Mouse (Mus musculus) embryonic facial prominence, embryonic 13.5 days (tissue): ENCODE measurements at regions not wholly inside any gene's neighbourhood (a gene's known extent, or its start where the extent isn't known, plus 50 kb on each side); places are given as distances from the start of the nearest gene placed in this dataset.

ENCODE experiments used
- ATAC-seq: fragments of 200-750 bp; cut with Nextera tagmentation; 2 replicates; pipeline ENCODE4 v1.8.0; 2017; ENCODE audit warnings: low read depth; ENCODE audit not compliant: insufficient number of reproducible peaks, insufficient read depth, low FRiP score, low TSS enrichment
- H3K27ac ChIP-seq: fragments of 300-500 bp; sonication (generic); 2 replicates; pipeline ENCODE4 v1.5.1; 2015; ENCODE audit warnings: moderate library complexity, mild to moderate bottlenecking, inconsistent platforms
- H3K27me3 ChIP-seq: fragments of 300-500 bp; sonication (generic); 2 replicates; pipeline ENCODE4 v1.6.1; 2015; ENCODE audit warnings: mild to moderate bottlenecking, inconsistent platforms
- H3K36me3 ChIP-seq: fragments of 300-500 bp; sonication (generic); 2 replicates; pipeline ENCODE4 v1.6.1; 2015; ENCODE audit warnings: mild to moderate bottlenecking, inconsistent platforms
- H3K4me1 ChIP-seq: fragments of 300-500 bp; sonication (generic); 2 replicates; pipeline ENCODE4 v1.6.1; 2015; ENCODE audit warnings: inconsistent platforms
- H3K4me2 ChIP-seq: fragments of 300-500 bp; sonication (generic); 2 replicates; pipeline ENCODE4 v1.6.1; 2015; ENCODE audit warnings: moderate library complexity, mild to moderate bottlenecking, inconsistent platforms
- H3K4me3 ChIP-seq: fragments of 300-500 bp; sonication (generic); 2 replicates; pipeline ENCODE4 v1.5.1; 2015; ENCODE audit warnings: mild to moderate bottlenecking, inconsistent platforms
- H3K9ac ChIP-seq: fragments of 300-500 bp; sonication (generic); 2 replicates; pipeline ENCODE4 v1.6.1; 2015; ENCODE audit warnings: mild to moderate bottlenecking, inconsistent platforms
- H3K9me3 ChIP-seq: fragments of 300-500 bp; sonication (generic); 2 replicates; pipeline ENCODE4 v1.6.1; 2016; ENCODE audit warnings: inconsistent platforms
- WGBS: fragments of 180-500 bp; shearing (Covaris S2); methylation state at CpG from one replicate; pipeline ENCODE4 v1.1.7; 2015; ENCODE audit warnings: mixed read lengths; 5-methylcytosine and 5-hydroxymethylcytosine counted together

DNA sequence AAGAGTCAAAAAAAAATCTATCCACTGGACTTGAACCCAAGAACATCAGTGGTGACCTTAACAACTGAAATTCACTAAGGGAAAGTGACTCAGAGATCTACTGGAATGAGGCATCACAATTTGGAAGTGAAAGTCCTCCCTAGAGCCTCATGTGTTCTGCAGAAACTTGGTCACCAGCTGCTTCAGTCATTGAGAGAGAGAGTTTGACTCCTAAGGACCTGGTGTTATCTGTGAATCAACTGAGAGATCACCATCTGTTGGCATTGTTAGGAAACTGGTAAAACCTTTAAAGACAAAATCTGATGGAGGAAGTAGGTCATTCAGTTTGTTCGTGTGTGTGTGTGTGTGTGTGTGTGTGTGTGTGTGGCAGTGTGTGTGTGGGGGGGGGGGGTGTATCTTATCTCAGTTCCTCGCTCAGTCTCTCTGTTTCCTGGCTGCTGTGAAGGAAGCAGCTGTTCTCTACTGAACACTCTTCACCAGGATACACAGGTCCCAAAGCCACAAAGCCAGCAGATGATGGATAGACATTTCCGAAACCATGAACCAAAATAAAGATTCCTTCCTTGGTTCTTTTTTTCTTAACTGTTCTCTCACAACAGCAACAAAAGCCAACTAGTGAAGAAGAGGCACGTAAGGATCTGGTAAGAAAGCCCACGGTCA lies 284.6 kb downstream of the Fam49a start:
- H3K36me3 ChIP-seq = no peaks in the 10 kb centered on the region
- WGBS = 91% methylated on average over 5 of the region's 5 CpGs
- ATAC-seq = no peak

GRCm38 (mm10) chr12:12541076-12542070 lies 279.4 kb downstream of the Fam49a start:
- no peaks in the 10 kb centered on the region for H3K4me1 ChIP-seq
- no peak overlapping the region for H3K9ac ChIP-seq
- H3K4me3 ChIP-seq = no peak overlapping the region
- ATAC-seq = no peak
- H3K36me3 ChIP-seq = no peaks in the 10 kb centered on the region
- WGBS = 56% methylated on average over 13 of the region's 13 CpGs
- H3K27ac ChIP-seq = no peak overlapping the region
- no peaks in the 10 kb centered on the region for H3K9me3 ChIP-seq
- H3K27me3 ChIP-seq = no peaks in the 10 kb centered on the region
- H3K4me2 ChIP-seq = no peak overlapping the region

More for the DNA sequence above, 284.6 kb downstream of the Fam49a start:
- H3K4me1 ChIP-seq = no peaks in the 10 kb centered on the region
- H3K27ac ChIP-seq = no peak overlapping the region
- no peak overlapping the region for H3K4me3 ChIP-seq
- no peak overlapping the region for H3K4me2 ChIP-seq
- H3K9me3 ChIP-seq = no peaks in the 10 kb centered on the region
- H3K9ac ChIP-seq = no peak overlapping the region
- no peaks in the 10 kb centered on the region for H3K27me3 ChIP-seq

DNA sequence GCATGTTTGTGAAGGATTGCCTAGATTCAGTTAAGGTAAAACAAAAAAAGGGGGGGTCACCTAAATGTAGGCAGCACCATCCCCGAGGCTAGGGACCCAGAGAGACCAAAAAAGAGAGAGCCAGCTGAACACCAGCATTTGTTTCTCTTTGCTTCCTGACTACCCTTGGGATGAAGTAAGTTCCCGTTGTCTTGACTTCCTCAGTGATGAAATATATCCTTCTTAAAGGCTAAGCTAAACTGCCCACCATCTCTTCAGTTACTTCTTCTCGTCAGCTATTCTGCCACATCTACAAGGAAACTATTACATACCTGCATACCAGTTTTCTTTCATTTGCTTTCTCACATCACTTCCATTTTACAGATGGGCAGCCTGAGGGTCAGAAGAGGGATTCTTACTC lies 277.4 kb downstream of the Fam49a start:
- no peaks in the 10 kb centered on the region for H3K9me3 ChIP-seq
- no peaks in the 10 kb centered on the region for H3K36me3 ChIP-seq
- H3K27me3 ChIP-seq = no peaks in the 10 kb centered on the region
- no peaks in the 10 kb centered on the region for H3K4me1 ChIP-seq
- H3K4me3 ChIP-seq = no peak overlapping the region
- ATAC-seq = no peak
- 85% methylated on average over 3 of the region's 3 CpGs for WGBS
- H3K9ac ChIP-seq = no peak overlapping the region
- no peak overlapping the region for H3K27ac ChIP-seq
- H3K4me2 ChIP-seq = no peak overlapping the region

GRCm38 (mm10) chr12:12534779-12535178 lies 272.8 kb downstream of the Fam49a start:
- ATAC-seq = no peak
- Histone ChIP-seq H3K9ac (no peak overlapping the region), H3K4me3 (no peak overlapping the region), H3K4me1 (no peaks in the 10 kb centered on the region), H3K9me3 (no peaks in the 10 kb centered on the region), H3K4me2 (no peak overlapping the region), H3K27ac (no peak overlapping the region), H3K27me3 (no peaks in the 10 kb centered on the region), H3K36me3 (no peaks in the 10 kb centered on the region)
- 32% methylated on average over 2 of the region's 2 CpGs for WGBS

GRCm38 (mm10) chr12:12530796-12531195 lies 268.9 kb downstream of the Fam49a start:
- Histone ChIP-seq H3K36me3 (no peaks in the 10 kb centered on the region), H3K27ac (no peak overlapping the region), H3K27me3 (no peaks in the 10 kb centered on the region), H3K4me1 (0 out of 2 replicates have a peak, but pooled peaks cover 6% of the 10 kb centered on the region), H3K9me3 (no peaks in the 10 kb centered on the region), H3K4me2 (no peak overlapping the region), H3K4me3 (no peak overlapping the region), H3K9ac (no peak overlapping the region)
- no peak for ATAC-seq
- WGBS = 59% methylated on average over 6 of the region's 6 CpGs

DNA sequence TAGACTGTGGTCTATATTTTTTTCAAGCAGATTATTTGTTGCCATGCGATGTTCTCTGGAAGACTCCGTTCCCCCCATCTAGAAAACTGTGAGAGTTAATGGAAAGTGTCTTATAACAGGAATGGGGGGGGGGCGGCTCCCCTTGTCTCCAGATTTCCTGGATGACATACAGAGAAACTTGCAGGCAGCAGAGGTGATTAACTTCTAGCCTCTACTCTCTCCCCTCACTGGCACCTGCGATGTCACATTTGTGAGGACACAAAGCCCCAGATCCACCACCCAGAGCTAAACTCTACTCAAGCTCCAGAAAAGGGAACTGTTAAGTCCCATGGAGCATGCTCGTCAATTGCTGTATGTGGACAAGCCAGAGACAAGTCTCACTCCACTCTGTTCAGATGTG lies 267.6 kb downstream of the Fam49a start:
- no peak for ATAC-seq
- H3K4me1 ChIP-seq = 0 out of 2 replicates have a peak, but pooled peaks cover 6% of the 10 kb centered on the region
- no peaks in the 10 kb centered on the region for H3K36me3 ChIP-seq
- H3K27ac ChIP-seq = no peak overlapping the region
- H3K27me3 ChIP-seq = no peaks in the 10 kb centered on the region
- H3K9me3 ChIP-seq = no peaks in the 10 kb centered on the region
- 89% methylated on average over 5 of the region's 5 CpGs for WGBS
- no peak overlapping the region for H3K4me2 ChIP-seq
- H3K9ac ChIP-seq = no peak overlapping the region
- no peak overlapping the region for H3K4me3 ChIP-seq

GRCm38 (mm10) chr12:12528478-12528981 lies 266.6 kb downstream of the Fam49a start:
- no peak overlapping the region for H3K27ac ChIP-seq
- no peaks in the 10 kb centered on the region for H3K36me3 ChIP-seq
- H3K4me3 ChIP-seq = no peak overlapping the region
- H3K9ac ChIP-seq = no peak overlapping the region
- no peaks in the 10 kb centered on the region for H3K9me3 ChIP-seq
- WGBS = 42% methylated on average over 3 of the region's 3 CpGs
- H3K4me1 ChIP-seq = 0 out of 2 replicates have a peak, but pooled peaks cover 6% of the 10 kb centered on the region
- no peak for ATAC-seq
- no peaks in the 10 kb centered on the region for H3K27me3 ChIP-seq
- no peak overlapping the region for H3K4me2 ChIP-seq

- Histone ChIP-seq H3K36me3 (no peaks in the 10 kb centered on the region), H3K4me2 (no peak overlapping the region), H3K9me3 (no peaks in the 10 kb centered on the region), H3K27ac (no peak overlapping the region), H3K4me1 (0 out of 2 replicates have a peak, but pooled peaks cover 6% of the 10 kb centered on the region), H3K27me3 (no peaks in the 10 kb centered on the region), H3K4me3 (no peak overlapping the region), H3K9ac (no peak overlapping the region)
- 35% methylated on average over 7 of the region's 7 CpGs for WGBS
- ATAC-seq = no peak
Measured at GRCm38 (mm10) chr12:12527766-12528477, 266.0 kb downstream of the Fam49a start.

DNA sequence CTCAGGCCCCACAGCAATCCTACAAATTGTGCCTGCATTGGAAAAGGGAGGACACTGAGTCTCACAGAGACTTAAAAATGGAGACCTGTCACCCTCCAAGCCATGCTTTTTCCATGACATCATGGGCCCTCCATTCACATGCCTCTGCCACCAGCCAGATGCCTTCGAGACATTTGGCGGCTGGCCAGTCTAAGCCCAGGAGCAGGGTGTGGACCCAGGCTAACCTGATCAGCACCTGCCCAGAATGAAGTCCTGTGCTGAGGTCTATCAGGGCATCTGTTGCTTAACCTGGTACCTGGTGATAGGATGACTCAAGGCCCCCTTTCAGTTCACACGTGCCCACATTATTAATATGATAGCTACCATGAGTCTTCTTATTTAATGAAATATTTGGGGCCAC lies 265.4 kb downstream of the Fam49a start:
- no peak overlapping the region for H3K4me2 ChIP-seq
- WGBS = 83% methylated on average over 3 of the region's 3 CpGs
- ATAC-seq = no peak

GRCm38 (mm10) chr12:12520311-12520852 lies 258.4 kb downstream of the Fam49a start:
- Histone ChIP-seq H3K27me3 (no peaks in the 10 kb centered on the region), H3K4me3 (no peak overlapping the region), H3K4me2 (no peak overlapping the region), H3K27ac (no peak overlapping the region), H3K9me3 (no peaks in the 10 kb centered on the region), H3K36me3 (no peaks in the 10 kb centered on the region), H3K4me1 (no peaks in the 10 kb centered on the region), H3K9ac (no peak overlapping the region)
- ATAC-seq = no peak
- whole genome bisulfite sequencing = 88% methylated on average over 8 of the region's 8 CpGs

More for the DNA sequence above, 265.4 kb downstream of the Fam49a start:
- Histone ChIP-seq H3K9ac (no peak overlapping the region), H3K9me3 (no peaks in the 10 kb centered on the region), H3K27ac (no peak overlapping the region), H3K4me1 (0 out of 2 replicates have a peak, but pooled peaks cover 6% of the 10 kb centered on the region), H3K4me3 (no peak overlapping the region), H3K27me3 (no peaks in the 10 kb centered on the region), H3K36me3 (no peaks in the 10 kb centered on the region)

GRCm38 (mm10) chr12:12518490-12519070 lies 256.6 kb downstream of the Fam49a start:
- WGBS = 72% methylated on average over 5 of the region's 5 CpGs

More at GRCm38 (mm10) chr12:12518490-12519070, 256.6 kb downstream of the Fam49a start:
- Histone ChIP-seq H3K27ac (no peak overlapping the region), H3K4me1 (no peaks in the 10 kb centered on the region), H3K36me3 (no peaks in the 10 kb centered on the region), H3K9ac (no peak overlapping the region), H3K4me3 (no peak overlapping the region), H3K27me3 (no peaks in the 10 kb centered on the region), H3K4me2 (no peak overlapping the region), H3K9me3 (no peaks in the 10 kb centered on the region)
- ATAC-seq = no peak
